Mouse (Mus musculus): ENCODE results near the gene Cyp2c66. TPM values are rescaled to one million over a fixed set of nuclear protein-coding genes. Genes with fewer than 3 reads are reported as not detected.
"Not testable (repeated sequence)": the region's sequence is repeated elsewhere in the genome, so short reads cannot be mapped to it uniquely, and the experiment has no call there.

Cyp2c66 gene
- total RNA-seq (2021), result not detected
- long read RNA-seq, experiment 1, result 0 reads
- long read RNA-seq, experiment 2, result 0 reads

GRCm38 (mm10) chr19:39113644-39114043, at the start of gene Cyp2c66:
Cyp2c66 (plus strand) TSS chr19:39113898.
- intact Hi-C loops (cut with DNase I), result no loop called here
- DNase-seq (ENCODE audit: low spot score in 2 of 2), result no peak

- intact Hi-C loops (cut with DNase I); DNase-seq (ENCODE audit: low spot score in 2 of 2): not testable (repeated sequence)
Measured at GRCm38 (mm10) chr19:39098779-39099178, 14.9 kb upstream of the Cyp2c66 start.

GRCm38 (mm10) chr19:39156836-39157235, 43.1 kb downstream of the Cyp2c66 start:
- DNase-seq (ENCODE audit: low spot score in 2 of 2), result not testable (repeated sequence)

More at GRCm38 (mm10) chr19:39156836-39157235, 43.1 kb downstream of the Cyp2c66 start:
- intact Hi-C loops (cut with DNase I), result not testable (repeated sequence)

Other genes with a start within 250 kb of the Cyp2c66 start
- gene Hells, start 183.0 kb upstream of the Cyp2c66 start, total RNA-seq (2021), result 1 to 10 TPM; 4.1 to 4.3 TPM
- gene Cyp2c55, start 106.9 kb upstream of the Cyp2c66 start, total RNA-seq (2021), result under 1 TPM; 0.22 to 0.32 TPM
- gene Cyp2c65, start 52.9 kb upstream of the Cyp2c66 start, total RNA-seq (2021), result under 1 TPM in 1 of 2 experiments, not detected in 1; 0.18 TPM
- gene Cyp2c29, start 155.5 kb downstream of the Cyp2c66 start, total RNA-seq (2021), result not detected